Comparison of ENCODE assay signal across 9 mouse cellular contexts in the genomic region with DNA sequence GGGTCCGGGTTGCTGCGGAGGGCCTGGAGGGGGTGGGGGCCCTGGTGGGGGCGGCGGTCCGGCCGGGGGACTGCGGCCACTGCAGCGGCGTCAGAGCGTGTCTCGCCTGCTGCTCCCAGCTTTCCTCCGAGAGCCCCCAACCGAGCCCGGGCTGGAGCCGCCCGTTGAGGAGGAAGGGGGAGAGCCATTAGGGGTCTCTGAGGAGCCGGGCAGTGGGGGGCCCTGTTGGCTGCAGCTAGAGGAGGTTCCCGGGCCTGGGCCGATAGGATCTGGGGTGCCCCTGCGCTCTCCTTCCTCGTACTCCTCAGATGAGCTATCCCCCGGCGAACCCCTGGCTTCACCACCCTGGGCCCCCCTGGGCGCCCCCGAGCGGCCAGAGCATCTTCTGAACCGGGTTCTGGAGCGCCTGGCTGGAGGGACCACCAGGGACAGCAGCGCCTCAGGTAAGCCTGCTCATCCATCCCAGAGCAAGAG. TPM values are rescaled to one million over a fixed set of nuclear protein-coding genes. Genes with fewer than 3 reads are reported as not detected.
DNase-seq lines count a peak whose midpoint lies in the region; ATAC-seq and TF ChIP-seq lines count a peak whose summit lies in the region.
"Had no signal": no experiment of that assay in that cellular context is flagged by ENCODE, and none has a peak within 500 bp of the region (broad histone marks: within the 10 kb centered on the region; RNA-seq: fewer than 3 reads in every experiment).

No protein-coding gene starts in this region.

- DNase-seq in gastrocnemius, postnatal 10 days, result peak; percentile 26
- no peak for DNase-seq in gastrocnemius, postnatal 4 days (ENCODE audit: low spot score in 2 of 2)
- peak; percentile 59 for DNase-seq in right cerebral cortex, postnatal 10 days (ENCODE audit: low spot score in 2 of 2)
- DNase-seq in right cerebral cortex, postnatal 36 days (ENCODE audit: low spot score in 2 of 2), result no peak
- DNase-seq in hindbrain, postnatal 0 days (ENCODE audit: low spot score), result peak; percentile 33
- DNase-seq in midbrain, postnatal 0 days (ENCODE audit: low spot score), result no peak
- no peak for DNase-seq in MN1 (ENCODE audit: low spot score)
- DNase-seq in urinary bladder, adult 2 months (ENCODE audit: low spot score), result no peak

- peaks cover 12% of the 10 kb centered on the region for H3K4me1 ChIP-seq in hindbrain, postnatal 0 days (ENCODE audit: insufficient read depth, low read length)
- peaks cover 4% of the 10 kb centered on the region for H3K4me1 ChIP-seq in midbrain, postnatal 0 days (ENCODE audit: insufficient read depth, low read length)

- H3K27ac ChIP-seq in hindbrain, postnatal 0 days, result peak overlapping the region; percentile 78
- peak overlapping the region; percentile 75; the same call in 1 of the 2 replicates for H3K27ac ChIP-seq in midbrain, postnatal 0 days (ENCODE audit: low read depth, low read length)

- peak overlapping the region; percentile 90 for H3K9ac ChIP-seq in hindbrain, postnatal 0 days (replicated peaks; ENCODE audit: low read length)
- peak overlapping the region; percentile 93 for H3K9ac ChIP-seq in midbrain, postnatal 0 days (replicated peaks; ENCODE audit: low read length, poor library complexity, severe bottlenecking)

- no peaks in the 10 kb centered on the region for H3K9me3 ChIP-seq in hindbrain, postnatal 0 days (ENCODE audit: low read length)
- no peaks in the 10 kb centered on the region for H3K9me3 ChIP-seq in midbrain, postnatal 0 days (ENCODE audit: low read length)

- H3K27me3 ChIP-seq in hindbrain, postnatal 0 days (ENCODE audit: insufficient read depth, low read length), result no peaks in the 10 kb centered on the region
- no peaks in the 10 kb centered on the region for H3K27me3 ChIP-seq in midbrain, postnatal 0 days (ENCODE audit: insufficient read depth, low read length)
- H3K27me3 ChIP-seq: Patski had no signal

- peak overlapping the region; percentile 90 for H3K4me2 ChIP-seq in hindbrain, postnatal 0 days (ENCODE audit: low read depth, low read length)
- peak overlapping the region; percentile 84 for H3K4me2 ChIP-seq in midbrain, postnatal 0 days (ENCODE audit: low read depth, low read length, poor library complexity, severe bottlenecking)

- peak overlapping the region; percentile 81 for H3K4me3 ChIP-seq in hindbrain, postnatal 0 days (ENCODE audit: low read length)
- H3K4me3 ChIP-seq in midbrain, postnatal 0 days (ENCODE audit: low read depth, low read length), result peak overlapping the region; percentile 83

- 4% methylated on average over 27 of the region's 29 CpGs for WGBS in hindbrain, postnatal 0 days
- 1% methylated on average over 25 of the region's 29 CpGs for WGBS in midbrain, postnatal 0 days

- ATAC-seq in hindbrain, postnatal 0 days, result peak; percentile 48
- ATAC-seq in midbrain, postnatal 0 days (ENCODE audit: low FRiP score), result peak; percentile 41

- H3K36me3 ChIP-seq in hindbrain, postnatal 0 days (ENCODE audit: insufficient read depth, low read length), result peaks cover 16% of the 10 kb centered on the region
- peaks cover 16% of the 10 kb centered on the region for H3K36me3 ChIP-seq in midbrain, postnatal 0 days (ENCODE audit: insufficient read depth, low read length)

- TF ChIP-seq CTCF in hindbrain, postnatal 0 days (IDR thresholded peaks at IDR 0.05; ENCODE audit: low read depth), result 0 out of 2 replicates have a peak, but pooled peaks have one; percentile 25
- peak; percentile 51 for TF ChIP-seq CTCF in midbrain, postnatal 0 days (IDR thresholded peaks at IDR 0.05)

RNA-seq across cellular contexts. Expression of a gene that starts 0.7 kb away (rescaled TPM):
- 1 to 10 TPM; 1.9 to 2.6 TPM for total RNA-seq in gastrocnemius, postnatal 10 days (2021)
- total RNA-seq in gastrocnemius, postnatal 4 days (2021), result 1 to 10 TPM; 3.4 to 4.3 TPM
- total RNA-seq in hindbrain, postnatal 0 days (2014; rRNA removed), result 29.5 and 44.1 TPM in 2 replicates
- polyA plus RNA-seq in hindbrain, postnatal 0 days (2015; fragmentation: Nextera tagmentation; extraction: Ambion mirVana), result 11.0 TPM in 2 replicates
- 39.0 and 40.8 TPM in 2 replicates for total RNA-seq in midbrain, postnatal 0 days (2014; rRNA removed)
- 10.9 and 11.4 TPM in 2 replicates for polyA plus RNA-seq in midbrain, postnatal 0 days (2015; fragmentation: Nextera tagmentation; extraction: Ambion mirVana)
- 56.6 and 66.4 TPM in 2 replicates for polyA plus RNA-seq in urinary bladder, adult 2 months (2012; rRNA removed)

RNA-seq across cellular contexts. Expression of a gene that starts 26.2 kb away (rescaled TPM):
- total RNA-seq in gastrocnemius, postnatal 10 days (2021), result 1 to 10 TPM; 6.3 to 9.0 TPM
- total RNA-seq in gastrocnemius, postnatal 4 days (2021), result 10 to 100 TPM in 1 of 2 experiments, 1 to 10 TPM in 1; 8.3 to 11.0 TPM
- 8.1 and 10.4 TPM in 2 replicates for total RNA-seq in hindbrain, postnatal 0 days (2014; rRNA removed)
- 3.5 and 3.7 TPM in 2 replicates for polyA plus RNA-seq in hindbrain, postnatal 0 days (2015; fragmentation: Nextera tagmentation; extraction: Ambion mirVana)
- 9.2 and 9.8 TPM in 2 replicates for total RNA-seq in midbrain, postnatal 0 days (2014; rRNA removed)
- 3.0 and 3.8 TPM in 2 replicates for polyA plus RNA-seq in midbrain, postnatal 0 days (2015; fragmentation: Nextera tagmentation; extraction: Ambion mirVana)
- polyA plus RNA-seq in urinary bladder, adult 2 months (2012; rRNA removed), result 19.2 and 26.0 TPM in 2 replicates

RNA-seq across cellular contexts. Expression of a gene that starts 32.6 kb away (rescaled TPM):
- 10 to 100 TPM; 19.1 to 26.2 TPM for total RNA-seq in gastrocnemius, postnatal 10 days (2021)
- 10 to 100 TPM; 28.3 to 31.6 TPM for total RNA-seq in gastrocnemius, postnatal 4 days (2021)
- 24.4 and 74.0 TPM in 2 replicates for total RNA-seq in hindbrain, postnatal 0 days (2014; rRNA removed)
- 35.4 and 35.7 TPM in 2 replicates for polyA plus RNA-seq in hindbrain, postnatal 0 days (2015; fragmentation: Nextera tagmentation; extraction: Ambion mirVana)
- 29.4 and 32.2 TPM in 2 replicates for total RNA-seq in midbrain, postnatal 0 days (2014; rRNA removed)
- polyA plus RNA-seq in midbrain, postnatal 0 days (2015; fragmentation: Nextera tagmentation; extraction: Ambion mirVana), result 34.0 and 39.7 TPM in 2 replicates
- polyA plus RNA-seq in urinary bladder, adult 2 months (2012; rRNA removed), result 24.7 and 29.5 TPM in 2 replicates

RNA-seq across cellular contexts. Expression of a gene that starts 42.0 kb away (rescaled TPM):
- 10 to 100 TPM; 62.6 to 74.1 TPM for total RNA-seq in gastrocnemius, postnatal 10 days (2021)
- 10 to 100 TPM; 79.3 to 83.9 TPM for total RNA-seq in gastrocnemius, postnatal 4 days (2021)
- 77.7 and 94.3 TPM in 2 replicates for total RNA-seq in hindbrain, postnatal 0 days (2014; rRNA removed)
- polyA plus RNA-seq in hindbrain, postnatal 0 days (2015; fragmentation: Nextera tagmentation; extraction: Ambion mirVana), result 25.0 and 25.4 TPM in 2 replicates
- total RNA-seq in midbrain, postnatal 0 days (2014; rRNA removed), result 88.3 and 107 TPM in 2 replicates
- polyA plus RNA-seq in midbrain, postnatal 0 days (2015; fragmentation: Nextera tagmentation; extraction: Ambion mirVana), result 22.3 and 25.8 TPM in 2 replicates
- polyA plus RNA-seq in urinary bladder, adult 2 months (2012; rRNA removed), result 57.0 and 58.7 TPM in 2 replicates

Comparison
In these comparisons a context has a peak if more than half of its experiments do, and no peak if none do; other contexts are left out.
1. DNase-seq: peak in gastrocnemius, postnatal 10 days (single experiment), right cerebral cortex, postnatal 10 days (2 of 2) and hindbrain, postnatal 0 days (single experiment); none in gastrocnemius, postnatal 4 days (0 of 2), right cerebral cortex, postnatal 36 days (0 of 2), midbrain, postnatal 0 days (single experiment), MN1 (single experiment) and urinary bladder, adult 2 months (single experiment).